ENCODE assay signal across 23 mouse cellular contexts in genomic region chr8:28168036-28168435, GRCm38 (mm10).
"Had no signal": no experiment of that assay in that cellular context is flagged by ENCODE, and none has a peak within 500 bp of the region (broad histone marks: within the 10 kb centered on the region; RNA-seq: fewer than 3 reads in every experiment).

No protein-coding gene starts in this region.

- H3K27ac ChIP-seq: liver, embryonic 15.5 days; lung, embryonic 15.5 days; macrophage; midbrain, embryonic 12.5 days; neural tube, embryonic 13.5 days; neural tube, embryonic 15.5 days; stomach, embryonic 15.5 days; stomach, postnatal 0 days had no signal

- H3K9ac ChIP-seq: liver, embryonic 15.5 days; liver, postnatal 0 days; lung, embryonic 15.5 days; midbrain, embryonic 12.5 days; neural tube, embryonic 13.5 days; neural tube, embryonic 15.5 days; stomach, embryonic 15.5 days had no signal

- H3K9me3 ChIP-seq: liver, embryonic 15.5 days; lung, embryonic 15.5 days; megakaryocyte, embryonic 14.5 days; midbrain, embryonic 12.5 days; neural tube, embryonic 13.5 days; neural tube, embryonic 15.5 days; stomach, embryonic 15.5 days had no signal

- DNase-seq: liver, postnatal 0 days; lung, adult 2 months; lung, postnatal 14 days; lung, postnatal 36 days; midbrain, embryonic 14.5 days; retina, postnatal 1 day; right cerebral cortex, adult 18-20 months; right cerebral cortex, postnatal 25 days; thymus, adult 2 months; thymus, postnatal 25 days; thymus, postnatal 4 days had no signal

- H3K4me1 ChIP-seq: liver, embryonic 15.5 days; lung, embryonic 15.5 days; megakaryocyte, embryonic 14.5 days; midbrain, embryonic 12.5 days; neural tube, embryonic 13.5 days; neural tube, embryonic 15.5 days; stomach, embryonic 15.5 days had no signal

- ATAC-seq: liver, postnatal 0 days; lung, postnatal 0 days; midbrain, embryonic 16.5 days had no signal

- H3K27me3 ChIP-seq: liver, embryonic 15.5 days; lung, embryonic 15.5 days; megakaryocyte, embryonic 14.5 days; midbrain, embryonic 12.5 days; neural tube, embryonic 13.5 days; neural tube, embryonic 15.5 days; stomach, embryonic 15.5 days had no signal

- H3K36me3 ChIP-seq: liver, embryonic 15.5 days; lung, embryonic 15.5 days; midbrain, embryonic 12.5 days; neural tube, embryonic 13.5 days; neural tube, embryonic 15.5 days; stomach, embryonic 15.5 days had no signal

- H3K4me2 ChIP-seq: liver, embryonic 15.5 days; lung, embryonic 15.5 days; midbrain, embryonic 12.5 days; neural tube, embryonic 13.5 days; neural tube, embryonic 15.5 days; stomach, embryonic 15.5 days had no signal

- H3K4me3 ChIP-seq: liver, embryonic 15.5 days; lung, embryonic 15.5 days; megakaryocyte, embryonic 14.5 days; midbrain, embryonic 12.5 days; myocyte; neural tube, embryonic 13.5 days; neural tube, embryonic 15.5 days; stomach, embryonic 15.5 days had no signal
